Mouse (Mus musculus) cerebellum, adult 2 months (tissue): ENCODE results near the gene Vps52.

Source experiments
- CTCF ChIP-seq: fragments of 200-500 bp; IDR thresholded peaks from 2 replicates; pipeline ENCODE4 v1.5.1; 2011; ENCODE audit warnings: low read depth, mild to moderate bottlenecking, control low read depth, low read length, moderate library complexity, borderline replicate concordance; ENCODE audit not compliant: insufficient read depth
- POLR2A ChIP-seq: fragments of 200-500 bp; IDR thresholded peaks from 2 replicates; pipeline ENCODE4 v1.6.1; 2011; ENCODE audit warnings: low read length, control low read depth, borderline replicate concordance; ENCODE audit not compliant: insufficient read depth

DNA sequence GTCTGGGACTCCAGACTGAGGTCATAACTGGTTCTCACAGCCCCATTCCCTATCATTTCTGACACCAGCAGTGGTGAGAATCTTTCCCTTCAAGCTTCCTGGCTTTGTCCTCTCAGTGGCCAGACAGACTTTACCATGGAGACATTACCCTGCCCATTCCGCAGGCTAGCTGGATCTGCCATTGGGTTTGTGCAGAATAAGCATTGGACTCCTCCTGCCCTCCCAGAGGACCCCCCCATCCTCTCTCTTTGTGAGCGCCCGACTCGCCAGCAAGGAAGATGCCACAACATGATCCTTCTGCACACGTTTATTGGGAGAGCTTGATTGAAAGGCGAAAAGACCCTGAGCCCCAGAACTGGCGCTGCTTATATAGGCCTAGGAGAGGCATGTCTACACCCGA lies 57.8 kb downstream of the Vps52 start:
- TF ChIP-seq CTCF: no peak
- no peak for TF ChIP-seq POLR2A
